Mouse (Mus musculus): ENCODE measurements at regions not wholly inside any gene's neighbourhood (a gene's known extent, or its start where the extent isn't known, plus 50 kb on each side); places are given as distances from the start of the nearest gene placed in this dataset.

GRCm38 (mm10) chr3:58146108-58146507, 268.4 kb upstream of the Tsc22d2 start:
- TF ChIP-seq CTCF (IDR thresholded peaks at IDR 0.05; ENCODE audit: extremely low read depth, insufficient read length, insufficient replicate concordance, low read depth, low read length) = no peak
- no peak for TF ChIP-seq POLR2A (IDR thresholded peaks at IDR 0.05; ENCODE audit: low read depth, low read length)

Data from small intestine, adult 2 months (tissue).